Mouse (Mus musculus) adrenal gland, adult 2 months (tissue): Measurements from ENCODE around the gene Epha8. TPM values are rescaled to one million over a fixed set of nuclear protein-coding genes. Genes with fewer than 3 reads are reported as not detected.
A peak's percentile ranks its signal among the peaks of the same experiment; 100 is the strongest.

Source experiments
- DNase-seq: peaks from one replicate; pipeline ENCODE4 v3.0.0; 2021
- polyA plus RNA-seq: library from polyadenylated mRNA; depleted of rRNA; stranded (reverse); fragments of >200 nt; gene quantifications from 2 replicates; pipeline ENCODE4 v1.2.3, GENCODE M21; 2012; rRNA removed
- total RNA-seq, 2 experiments: library from RNA; stranded (reverse); gene quantifications; 2 replicates each; pipeline ENCODE4 v1.2.3; 2021

Gene Epha8
- total and polyA plus RNA-seq, 3 experiments: 0.12 to 0.55 (median 0.49) TPM

GRCm38 (mm10) chr4:136907033-136907432, 49.6 kb downstream of the Epha8 start:
- peak; percentile 21 for DNase-seq

GRCm38 (mm10) chr4:136904767-136905539, 51.7 kb downstream of the Epha8 start:
- DNase-seq: no peak

DNA sequence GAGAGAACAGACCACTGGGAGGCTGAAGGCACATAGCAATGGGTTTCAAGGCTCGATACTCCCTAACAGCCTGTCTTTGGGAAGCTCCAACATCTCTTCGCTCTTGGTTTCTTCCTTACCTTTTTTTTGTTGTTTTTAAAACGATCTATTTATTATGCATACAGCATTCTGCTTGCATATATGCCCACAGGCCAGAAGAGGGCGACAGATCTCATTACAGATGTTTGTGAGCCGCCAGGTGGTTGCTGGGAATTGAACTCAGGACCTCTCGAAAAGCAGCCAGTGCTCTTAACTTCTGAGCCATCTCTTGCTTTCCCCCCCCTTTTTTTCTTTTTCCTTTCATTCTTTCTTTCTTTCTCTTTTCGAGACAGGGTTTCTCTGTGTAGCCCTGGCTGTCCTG, 57.5 kb downstream of the Epha8 start:
- DNase-seq: no peak

- DNase-seq: peak; percentile 20
Observed at GRCm38 (mm10) chr4:136898637-136899036, 58.0 kb downstream of the Epha8 start, which contains the start of gene C1qa. Gene C1qa (minus strand): TSS chr4:136898803.

DNA sequence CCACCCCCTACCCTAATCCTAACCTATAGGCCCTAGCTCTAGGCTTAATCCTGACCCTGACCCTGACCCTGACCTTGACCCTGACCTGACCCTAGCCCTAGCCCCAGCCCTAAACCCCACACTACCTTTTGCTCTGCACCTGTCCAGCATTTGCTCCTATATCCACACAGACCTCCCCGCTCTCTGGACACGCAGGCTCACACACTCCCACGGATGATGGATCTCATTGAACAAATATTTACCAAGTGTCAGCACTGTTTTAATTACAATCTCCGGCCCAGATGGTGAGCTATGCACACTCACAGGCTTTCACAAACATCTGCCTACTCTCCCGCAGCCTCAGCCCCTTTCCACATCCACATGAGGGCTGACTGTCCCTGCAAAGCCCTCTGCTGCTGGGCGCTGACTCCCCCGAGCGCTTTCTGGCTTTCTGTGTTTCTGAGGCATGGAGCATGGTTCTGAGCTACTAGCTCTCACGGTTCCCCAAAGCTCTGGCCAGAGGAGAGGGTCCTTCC, 58.5 kb downstream of the Epha8 start:
- no peak for DNase-seq

GRCm38 (mm10) chr4:136896461-136896860, 60.2 kb downstream of the Epha8 start:
- no peak for DNase-seq

DNA sequence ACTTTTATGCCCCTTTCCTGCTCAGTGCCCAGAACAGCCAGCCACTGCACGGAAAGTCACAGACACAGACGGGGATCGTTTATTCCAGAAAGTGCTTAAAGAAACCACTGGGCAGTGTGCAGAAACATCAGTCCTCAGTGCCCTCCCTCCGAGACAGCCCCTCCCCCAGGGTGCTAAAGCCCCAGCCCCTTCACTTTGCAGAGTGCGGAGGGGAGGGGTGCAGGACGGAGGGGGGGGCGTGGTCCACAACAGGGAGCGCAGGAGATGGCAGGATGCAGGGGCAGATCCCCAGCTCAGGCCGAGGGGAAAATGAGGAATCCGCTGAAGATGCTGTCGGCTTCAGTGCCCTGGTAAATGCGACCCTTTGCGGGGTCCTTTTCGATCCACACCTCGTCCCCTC, 60.8 kb downstream of the Epha8 start:
- DNase-seq: no peak

- DNase-seq: no peak
Observed at GRCm38 (mm10) chr4:136894821-136895220, 61.8 kb downstream of the Epha8 start.

DNA sequence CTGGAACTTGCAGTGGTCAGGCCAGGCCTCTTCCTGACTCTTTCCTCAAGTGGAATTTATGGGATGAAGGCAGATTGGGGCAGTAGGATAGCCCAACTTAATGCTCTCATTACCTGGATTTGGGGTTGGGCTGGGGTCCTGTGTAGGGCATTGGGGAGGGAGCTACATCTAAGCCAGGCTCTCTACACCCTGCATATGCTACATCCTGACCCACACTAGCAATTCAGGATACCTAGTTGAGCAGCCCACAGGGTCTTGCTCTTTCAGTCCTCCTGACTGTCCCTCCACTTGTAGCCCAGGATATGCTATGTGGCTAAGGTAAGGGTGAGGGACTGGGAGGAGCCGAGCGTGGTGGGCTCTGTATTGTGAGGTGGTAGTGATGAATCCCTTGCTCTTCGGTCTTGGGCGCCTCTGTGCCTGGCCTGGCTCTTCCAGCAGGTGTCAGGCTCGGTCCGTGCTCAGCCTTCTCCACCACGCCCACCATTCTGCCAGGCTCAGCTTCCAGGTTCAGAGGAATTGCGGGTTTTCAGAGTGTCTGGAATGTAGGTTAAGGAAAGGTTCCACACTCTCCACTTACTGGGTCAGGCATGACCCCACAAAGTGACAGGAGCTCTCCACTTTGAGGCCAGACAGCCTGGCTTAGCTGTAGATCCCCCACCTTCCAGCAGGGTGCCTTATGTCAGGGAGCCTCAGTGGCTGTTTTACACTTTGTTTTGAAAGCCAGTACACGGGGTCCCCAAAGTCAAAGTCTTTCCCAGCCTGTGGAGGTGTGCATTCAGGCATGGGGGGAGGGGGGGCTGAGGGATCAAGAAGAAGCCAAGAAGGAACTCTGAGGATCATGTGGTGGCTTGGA, 62.7 kb downstream of the Epha8 start:
- no peak for DNase-seq

GRCm38 (mm10) chr4:136892811-136893210, 63.8 kb downstream of the Epha8 start, which contains the start of gene C1qc:
Gene C1qc (minus strand): TSS chr4:136893065.
- peak; percentile 25 for DNase-seq

DNA sequence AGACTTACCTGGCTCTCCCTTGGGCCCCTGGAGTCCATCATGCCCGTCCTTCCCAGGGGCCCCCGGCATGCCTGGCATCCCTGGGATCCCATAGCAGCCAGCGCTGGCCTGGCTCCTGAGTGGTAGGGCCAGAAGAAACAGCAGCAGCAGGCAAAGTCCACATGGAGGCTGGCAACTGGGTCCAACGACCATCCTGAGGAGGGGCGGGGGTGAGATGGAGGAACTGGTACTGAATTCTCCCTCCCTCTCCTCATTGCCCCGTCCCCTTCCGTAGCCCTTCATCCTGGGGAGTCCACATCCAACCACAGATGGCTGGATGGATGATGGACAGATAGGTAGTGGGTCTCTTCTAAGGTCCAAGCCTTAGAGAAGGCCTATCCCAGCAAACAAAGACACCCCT, 64.2 kb downstream of the Epha8 start:
- no peak for DNase-seq

GRCm38 (mm10) chr4:136891115-136891514, 65.5 kb downstream of the Epha8 start:
- DNase-seq: no peak

- DNase-seq: no peak
Observed at GRCm38 (mm10) chr4:136889981-136890380, 66.6 kb downstream of the Epha8 start.

DNA sequence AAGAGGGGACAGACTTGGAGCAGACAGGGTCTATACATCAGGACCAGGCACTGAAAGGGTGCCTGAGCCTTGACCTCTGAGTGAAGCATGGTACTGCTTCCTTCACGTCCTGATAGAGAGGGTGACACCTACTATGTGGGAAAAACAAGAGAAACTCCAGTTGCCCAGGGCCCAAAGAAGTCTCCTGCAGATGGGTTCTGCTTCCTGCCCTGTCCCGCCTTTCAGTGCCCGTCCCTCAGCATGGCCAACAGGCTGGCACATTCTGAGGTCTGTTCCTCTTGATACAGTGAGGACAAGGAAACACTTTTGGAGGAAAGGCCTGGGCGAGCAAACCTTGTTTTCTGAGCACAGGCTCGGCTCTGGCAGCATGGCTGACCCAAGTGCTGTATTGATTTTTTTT, 68.9 kb downstream of the Epha8 start:
- DNase-seq: no peak

GRCm38 (mm10) chr4:136886101-136886500, 70.5 kb downstream of the Epha8 start, which contains the start of gene C1qb:
Gene C1qb (minus strand): TSS chr4:136886187.
- peak; percentile 26 for DNase-seq

Other genes with a start within 250 kb of the Epha8 start
- 10 to 100 TPM; 18.1 to 26.2 TPM for gene Ephb2, start 120.8 kb downstream of the Epha8 start, total RNA-seq
- 83.5 and 101 TPM in 2 replicates for gene Ephb2, start 120.8 kb downstream of the Epha8 start, polyA plus RNA-seq
- 10 to 100 TPM; 62.5 to 82.8 TPM for gene C1qb, start 70.6 kb downstream of the Epha8 start, total RNA-seq
- 95.5 and 110 TPM in 2 replicates for gene C1qb, start 70.6 kb downstream of the Epha8 start, polyA plus RNA-seq
- 10 to 100 TPM; 49.0 to 62.2 TPM for gene C1qc, start 63.8 kb downstream of the Epha8 start, total RNA-seq
- gene C1qc, start 63.8 kb downstream of the Epha8 start, polyA plus RNA-seq: 195 and 204 TPM in 2 replicates
- gene C1qa, start 58.0 kb downstream of the Epha8 start, total RNA-seq: 10 to 100 TPM; 57.5 to 79.1 TPM
- 94.7 and 109 TPM in 2 replicates for gene C1qa, start 58.0 kb downstream of the Epha8 start, polyA plus RNA-seq
- 10 to 100 TPM; 10.3 to 12.2 TPM for gene Zbtb40, start 92.0 kb upstream of the Epha8 start, total RNA-seq
- 9.7 and 10.8 TPM in 2 replicates for gene Zbtb40, start 92.0 kb upstream of the Epha8 start, polyA plus RNA-seq